Mouse (Mus musculus) small intestine, adult 10 weeks (tissue): Measurements from ENCODE around the gene Panx3. TPM values are rescaled to one million over a fixed set of nuclear protein-coding genes. Genes with fewer than 3 reads are reported as not detected.

ENCODE experiments used
- polyA plus RNA-seq: library from polyadenylated mRNA; stranded (reverse); fragments of 350-450 nt; fragmentation: Illumina TruSeq; extraction: RNeasy Lipid Tissue Mini Kit (QIAGEN cat#74804); gene quantifications from one replicate; pipeline ENCODE4 v1.2.3, GENCODE M21; 2014; ENCODE audit warnings: low replicate concordance

Gene Panx3
- polyA plus RNA-seq, result not detected

GRCm38 (mm10) chr9:37669115-37669514 is at the start of gene Panx3:
Panx3 (minus strand) TSS chr9:37669235.

GRCm38 (mm10) chr9:37716150-37716549 is 47.1 kb upstream of the Panx3 start, which contains the start of gene Olfr160:
Olfr160 (minus strand) TSS chr9:37716250.

DNA sequence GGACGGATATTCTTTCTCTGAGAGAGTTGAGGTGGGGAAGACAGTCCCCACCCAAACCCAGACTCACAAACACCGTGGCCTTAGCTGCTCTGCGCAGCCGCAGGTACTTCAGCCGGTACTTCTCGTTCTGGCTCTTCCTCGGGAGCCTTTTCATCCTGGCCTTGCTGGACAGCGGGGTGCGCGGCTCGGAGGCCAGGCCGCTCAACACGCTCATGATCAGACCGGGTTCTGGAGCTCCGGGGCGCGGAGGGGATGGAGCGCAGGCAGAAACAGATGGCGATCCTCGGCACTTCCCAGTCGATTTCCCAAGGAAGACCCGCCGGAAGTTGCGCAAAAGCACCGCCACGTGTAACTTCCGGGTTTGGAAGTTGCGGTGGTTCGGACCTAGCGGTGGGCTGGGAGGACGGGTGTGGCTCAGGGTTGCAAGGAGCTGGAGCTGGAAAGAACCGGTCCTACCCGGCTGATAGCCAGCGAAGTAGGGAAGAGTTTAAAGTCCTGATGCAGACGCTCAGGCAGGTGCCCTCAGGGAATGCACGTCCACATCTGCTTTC is 12.0 kb downstream of the Panx3 start, which contains the start of gene Tbrg1:
Gene Tbrg1, minus strand, starts transcription at position 382 of the 551 bp plus-strand sequence.

DNA sequence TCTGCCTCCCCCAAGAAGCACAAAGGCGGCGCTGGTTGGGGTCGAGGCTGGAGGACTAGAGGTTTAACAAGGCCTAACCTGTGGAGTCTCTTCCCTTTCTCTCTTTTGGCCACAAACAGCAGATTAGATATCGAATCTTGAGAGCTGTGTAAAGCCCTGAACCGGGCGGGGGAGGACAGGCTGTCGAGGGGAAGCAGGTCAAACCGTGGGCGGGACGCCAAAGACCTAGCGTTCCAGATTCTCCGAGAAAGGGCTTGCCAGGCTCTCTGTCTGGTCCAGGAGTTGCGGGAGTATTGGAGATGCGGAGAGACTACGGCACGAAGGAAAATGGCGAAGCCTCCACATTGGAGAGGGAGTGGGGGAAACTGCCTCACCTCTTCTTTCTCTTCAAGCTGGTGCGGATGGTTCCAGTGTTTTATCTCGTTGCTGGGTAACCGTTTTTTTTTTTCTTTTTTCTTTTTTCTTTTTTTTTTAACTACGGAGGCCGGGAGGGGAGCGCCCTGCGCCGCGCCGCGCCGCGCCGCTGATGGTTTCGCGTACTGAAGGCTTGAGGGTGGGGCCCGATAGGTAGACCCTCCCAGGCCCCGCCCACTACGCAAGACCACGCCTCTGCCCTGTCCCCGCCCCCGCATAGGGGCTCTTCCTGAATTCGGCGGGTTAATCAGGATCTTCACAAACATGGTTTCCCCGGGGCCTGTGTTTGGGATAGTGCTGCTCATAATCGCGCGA is 55.7 kb downstream of the Panx3 start, which contains the start of gene Spa17:
Gene Spa17, minus strand, starts transcription at position 541 of the 729 bp plus-strand sequence.

Other genes starting within 250 kb of the Panx3 start
- gene Robo3, start 236.0 kb downstream of the Panx3 start, polyA plus RNA-seq, result not detected
- gene Msantd2, start 179.9 kb downstream of the Panx3 start, polyA plus RNA-seq, result 42.6 TPM
- gene Esam, start 141.2 kb downstream of the Panx3 start, polyA plus RNA-seq, result 2.2 TPM
- gene Vsig2, start 130.0 kb downstream of the Panx3 start, polyA plus RNA-seq, result 2.5 TPM
- gene Nrgn, start 116.3 kb downstream of the Panx3 start, polyA plus RNA-seq, result not detected
- 43.5 TPM for gene Siae, start 113.5 kb downstream of the Panx3 start, polyA plus RNA-seq
- gene Spa17, start 55.5 kb downstream of the Panx3 start, polyA plus RNA-seq, result 12.0 TPM
- 25.2 TPM for gene Tbrg1, start 11.9 kb downstream of the Panx3 start, polyA plus RNA-seq
- gene Olfr160, start 47.0 kb upstream of the Panx3 start, polyA plus RNA-seq, result not detected
- gene Olfr874, start 75.9 kb upstream of the Panx3 start, polyA plus RNA-seq, result not detected
- not detected for gene Olfr875, start 102.6 kb upstream of the Panx3 start, polyA plus RNA-seq
- not detected for gene Olfr876, start 133.8 kb upstream of the Panx3 start, polyA plus RNA-seq
- not detected for gene Olfr877, start 185.0 kb upstream of the Panx3 start, polyA plus RNA-seq
- not detected for gene Olfr145, start 227.5 kb upstream of the Panx3 start, polyA plus RNA-seq
- gene Olfr878, start 248.6 kb upstream of the Panx3 start, polyA plus RNA-seq, result not detected